Mouse (Mus musculus): Measurements from ENCODE around the gene Mesp2. TPM values are rescaled to one million over a fixed set of nuclear protein-coding genes. Genes with fewer than 3 reads are reported as not detected.

The Mesp2 gene
- total RNA-seq, 2 experiments from 2014 or later = 0.10 TPM; not detected in 1

DNA sequence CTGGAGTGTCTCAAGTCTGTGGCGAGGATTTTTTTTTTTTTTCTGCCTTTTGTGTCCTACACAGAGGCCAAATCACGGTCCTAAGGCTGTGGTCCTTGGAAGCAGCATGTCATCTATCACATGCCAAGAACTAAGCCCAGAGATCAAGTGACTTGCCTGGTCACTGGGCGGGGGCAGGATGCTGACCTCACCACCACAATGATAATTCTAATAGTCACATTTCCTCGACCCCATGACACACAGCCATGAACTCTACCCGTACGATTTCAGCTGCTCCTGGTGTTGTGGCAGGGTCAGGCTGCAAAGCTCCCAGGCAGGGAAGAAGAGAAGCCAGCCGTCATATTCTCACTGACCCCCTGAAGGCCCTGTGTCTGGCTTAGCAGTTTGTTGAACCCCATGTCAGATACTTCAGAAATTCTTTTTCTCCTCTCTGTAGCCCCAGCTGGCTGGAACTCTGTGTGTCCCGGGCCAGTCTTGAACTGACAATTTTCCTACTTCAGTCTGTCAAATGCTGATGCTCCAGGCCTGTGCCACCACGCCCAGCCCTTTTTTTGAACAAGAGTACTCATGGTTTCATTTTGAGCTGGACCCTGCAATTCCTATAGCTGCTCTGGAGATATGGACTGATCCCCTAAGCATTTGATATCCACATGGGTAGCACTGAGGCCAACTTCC is 48.6 kb downstream of the Mesp2 start:
- no peak for ATAC-seq (replicated peaks; ENCODE audit: poor library complexity)

DNA sequence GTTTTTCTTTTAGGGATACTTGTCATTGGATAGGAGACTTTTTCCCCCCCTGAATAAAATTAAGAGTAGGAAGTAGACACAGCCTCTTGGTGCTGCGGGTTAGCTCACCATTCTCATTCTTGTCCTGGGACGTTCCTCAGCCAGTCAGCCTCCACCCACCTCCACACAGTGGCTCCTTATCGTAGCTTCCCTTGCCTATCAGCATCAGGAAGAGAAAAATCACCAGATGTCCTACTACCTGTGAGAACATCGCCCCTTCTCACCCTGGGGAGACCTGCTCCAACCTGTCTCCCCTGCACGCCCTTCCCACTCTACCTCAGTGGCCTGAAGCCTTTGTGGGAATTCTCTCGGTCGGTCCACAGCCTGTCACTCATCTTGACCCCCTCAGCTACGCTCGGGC is 50.3 kb downstream of the Mesp2 start, which contains the start of gene Anpep:
Gene Anpep, minus strand, starts transcription at position 249 of the 400 bp plus-strand sequence.
- ATAC-seq (replicated peaks; ENCODE audit: poor library complexity) = no peak

DNA sequence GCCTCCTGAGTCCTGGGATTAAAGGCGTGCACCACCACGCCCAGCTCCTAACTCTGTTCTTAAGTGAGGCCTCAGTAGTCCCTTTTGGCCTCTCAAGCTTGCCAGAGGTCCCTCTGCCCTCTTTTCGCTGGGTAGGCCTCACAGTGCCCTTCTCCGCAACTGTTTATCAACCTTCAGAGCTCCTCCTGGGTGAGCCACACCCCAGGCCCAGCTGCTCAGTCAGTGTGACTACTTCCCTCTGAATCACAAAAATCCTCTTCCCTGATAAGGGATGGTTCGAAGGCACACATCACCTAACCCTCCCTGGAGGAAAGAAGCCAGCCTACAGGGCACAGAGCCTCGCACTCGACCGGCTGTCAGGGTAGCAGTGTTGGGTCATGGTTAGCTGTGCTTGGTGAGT is 51.3 kb downstream of the Mesp2 start:
- no peak for ATAC-seq (replicated peaks; ENCODE audit: poor library complexity)

Other genes with a start within 250 kb of the Mesp2 start
- gene Rhcg, start 193.1 kb upstream of the Mesp2 start, total RNA-seq (2015) = 0.29 and 1.9 TPM in 2 replicates
- gene Rhcg, start 193.1 kb upstream of the Mesp2 start, total RNA-seq (2017) = 0.17 and 2.0 TPM in 2 replicates
- 32.2 and 41.3 TPM in 2 replicates for gene Ticrr, start 150.5 kb upstream of the Mesp2 start, total RNA-seq (2015)
- 16.9 and 19.4 TPM in 2 replicates for gene Ticrr, start 150.5 kb upstream of the Mesp2 start, total RNA-seq (2017)
- gene Kif7, start 95.0 kb upstream of the Mesp2 start, total RNA-seq (2015) = 0.30 and 0.49 TPM in 2 replicates
- gene Kif7, start 95.0 kb upstream of the Mesp2 start, total RNA-seq (2017) = 1.0 and 1.5 TPM in 2 replicates
- gene Plin1, start 77.8 kb upstream of the Mesp2 start, total RNA-seq (2015) = not detected in 2 replicates
- not detected in 2 replicates for gene Plin1, start 77.8 kb upstream of the Mesp2 start, total RNA-seq (2017)
- gene Pex11a, start 67.6 kb upstream of the Mesp2 start, total RNA-seq (2015) = 1.7 TPM in 2 replicates
- 1.7 and 2.4 TPM in 2 replicates for gene Pex11a, start 67.6 kb upstream of the Mesp2 start, total RNA-seq (2017)
- not detected in 2 replicates for gene Wdr93, start 67.6 kb upstream of the Mesp2 start, total RNA-seq (2015)
- gene Wdr93, start 67.6 kb upstream of the Mesp2 start, total RNA-seq (2017) = not detected in 2 replicates
- gene Mesp1, start 16.9 kb upstream of the Mesp2 start, total RNA-seq (2015) = not detected in 2 replicates
- gene Mesp1, start 16.9 kb upstream of the Mesp2 start, total RNA-seq (2017) = not detected in 2 replicates
- 1.2 and 2.3 TPM in 2 replicates for gene Anpep, start 50.3 kb downstream of the Mesp2 start, total RNA-seq (2015)
- not detected in 2 replicates for gene Anpep, start 50.3 kb downstream of the Mesp2 start, total RNA-seq (2017)
- 15.7 and 25.3 TPM in 2 replicates for gene Ap3s2, start 109.9 kb downstream of the Mesp2 start, total RNA-seq (2015)
- 6.9 and 8.2 TPM in 2 replicates for gene Ap3s2, start 109.9 kb downstream of the Mesp2 start, total RNA-seq (2017)
- gene Arpin, start 124.6 kb downstream of the Mesp2 start, total RNA-seq (2015) = 0.15 TPM in 1 of 2 replicates, not detected in the other
- gene Arpin, start 124.6 kb downstream of the Mesp2 start, total RNA-seq (2017) = 0.14 TPM in 1 of 2 replicates, not detected in the other
- gene Zfp710, start 214.1 kb downstream of the Mesp2 start, total RNA-seq (2015) = 18.9 and 19.3 TPM in 2 replicates
- gene Zfp710, start 214.1 kb downstream of the Mesp2 start, total RNA-seq (2017) = 22.7 and 23.6 TPM in 2 replicates

All from megakaryocyte progenitor cell, adult 5-6 weeks (primary cell).